Mouse (Mus musculus) heart, embryonic 16.5 days (tissue): ENCODE results near the gene Smlr1. TPM values are rescaled to one million over a fixed set of nuclear protein-coding genes. Genes with fewer than 3 reads are reported as not detected.
A peak's percentile ranks its signal among the peaks of the same experiment; 100 is the strongest.

Experiments
- ATAC-seq: fragments of 200-750 bp; cut with Nextera tagmentation; replicated peaks from 2 replicates; pipeline ENCODE4 v1.8.0; 2017; ENCODE audit warnings: moderate number of reproducible peaks; ENCODE audit not compliant: insufficient read depth, low FRiP score; ENCODE audit errors: extremely low read depth
- H3K27ac ChIP-seq: fragments of 300-500 bp; sonication (generic); 2 replicates; pipeline ENCODE4 v1.5.1; 2014; ENCODE audit warnings: mild to moderate bottlenecking, low read length, control low read depth, moderate library complexity
- H3K27me3 ChIP-seq: fragments of 300-500 bp; sonication (generic); 2 replicates; pipeline ENCODE4 v1.6.1; 2014; ENCODE audit warnings: low read length, mixed read lengths; ENCODE audit not compliant: control insufficient read depth, insufficient read depth
- H3K36me3 ChIP-seq: fragments of 300-500 bp; sonication (generic); 2 replicates; pipeline ENCODE4 v1.6.1; 2014; ENCODE audit not compliant: control insufficient read depth, insufficient read depth
- H3K4me1 ChIP-seq: fragments of 300-500 bp; sonication (generic); 2 replicates; pipeline ENCODE4 v1.6.1; 2014; ENCODE audit warnings: low read length, mixed read lengths; ENCODE audit not compliant: control insufficient read depth, insufficient read depth
- H3K4me2 ChIP-seq: fragments of 300-500 bp; sonication (generic); 2 replicates; pipeline ENCODE4 v1.6.1; 2014; ENCODE audit warnings: low read depth, mild to moderate bottlenecking, control low read depth, low read length
- H3K4me3 ChIP-seq: fragments of 300-500 bp; sonication (generic); 2 replicates; pipeline ENCODE4 v1.5.1; 2014; ENCODE audit warnings: mild to moderate bottlenecking, control low read depth, low read length
- H3K9ac ChIP-seq: fragments of 300-500 bp; sonication (generic); 2 replicates; pipeline ENCODE4 v1.6.1; 2014; ENCODE audit warnings: low read length, control low read depth
- H3K9me3 ChIP-seq: fragments of 300-500 bp; sonication (generic); replicated peaks from 2 replicates; pipeline ENCODE4 v1.6.1; 2016; ENCODE audit warnings: low read length; ENCODE audit not compliant: control insufficient read depth
- WGBS: fragments of 180-500 bp; shearing (Covaris S2); extraction: QIAGEN DNeasy Blood & Tissue Kit; methylation state at CpG from one replicate; pipeline ENCODE4 v1.1.7; 2014; 5-methylcytosine and 5-hydroxymethylcytosine counted together
- polyA plus RNA-seq: library from polyadenylated mRNA; unstranded; fragments of >200 nt; fragmentation: Nextera tagmentation; extraction: Ambion mirVana; gene quantifications from 2 replicates; pipeline ENCODE4 v1.2.1, GENCODE M21; 2015

Smlr1 gene
- polyA plus RNA-seq, 1 experiment from 2014 or later = not detected

DNA sequence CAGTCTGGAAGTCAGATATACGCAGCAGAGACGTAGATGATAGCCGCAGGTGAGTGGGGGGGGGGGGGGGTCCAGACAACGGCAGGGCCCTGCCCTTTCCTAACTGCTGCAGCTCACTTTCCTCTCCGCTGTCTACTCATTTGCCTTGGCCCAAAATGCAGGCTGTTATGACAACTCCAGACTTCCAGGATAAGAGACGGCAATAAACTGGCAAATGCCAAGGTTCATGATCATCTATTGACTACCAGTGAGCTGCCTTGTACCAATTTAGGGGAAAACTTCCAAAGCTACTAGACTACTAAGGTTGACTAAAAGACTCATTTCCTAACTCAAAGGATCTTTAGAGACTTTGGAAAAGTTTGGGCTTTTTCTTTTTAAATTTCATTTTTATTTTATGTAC lies 554 bp upstream of the Smlr1 start:
- no peak for ATAC-seq
- H3K4me2 ChIP-seq = no peak overlapping the region
- 93% methylated on average over 6 of the region's 6 CpGs for WGBS

DNA sequence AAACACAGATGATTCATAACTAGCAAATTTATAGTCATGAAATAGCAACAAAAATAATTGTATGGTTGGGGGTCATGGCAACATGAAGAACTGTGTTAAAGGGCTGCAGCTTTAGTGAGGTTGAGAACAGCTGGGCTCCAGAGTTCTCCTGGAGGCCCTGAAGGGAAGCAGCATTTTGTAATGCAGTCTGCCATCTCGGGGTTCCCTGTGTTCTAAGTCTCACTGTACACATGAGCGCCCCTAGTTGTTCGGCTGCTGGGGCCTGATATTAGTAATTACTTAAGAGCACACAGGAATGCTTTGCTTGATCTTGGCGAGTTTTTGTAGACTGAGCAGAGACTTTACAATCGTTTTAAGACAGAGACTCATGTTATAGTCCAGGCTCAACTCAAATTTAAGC lies 1.6 kb downstream of the Smlr1 start:
- no peaks in the 10 kb centered on the region for H3K9me3 ChIP-seq
- H3K4me1 ChIP-seq = peaks cover 13% of the 10 kb centered on the region
- H3K9ac ChIP-seq = no peak overlapping the region
- H3K27ac ChIP-seq = no peak overlapping the region
- no peak overlapping the region for H3K4me3 ChIP-seq
- WGBS = 84% methylated on average over 5 of the region's 5 CpGs
- H3K4me2 ChIP-seq = no peak overlapping the region
- no peaks in the 10 kb centered on the region for H3K36me3 ChIP-seq
- no peak for ATAC-seq
- no peaks in the 10 kb centered on the region for H3K27me3 ChIP-seq

More for the DNA sequence above, 554 bp upstream of the Smlr1 start:
- Histone ChIP-seq H3K36me3 (no peaks in the 10 kb centered on the region), H3K27me3 (no peaks in the 10 kb centered on the region), H3K4me3 (no peak overlapping the region), H3K9ac (no peak overlapping the region), H3K9me3 (no peaks in the 10 kb centered on the region), H3K4me1 (peaks cover 16% of the 10 kb centered on the region), H3K27ac (no peak overlapping the region)

DNA sequence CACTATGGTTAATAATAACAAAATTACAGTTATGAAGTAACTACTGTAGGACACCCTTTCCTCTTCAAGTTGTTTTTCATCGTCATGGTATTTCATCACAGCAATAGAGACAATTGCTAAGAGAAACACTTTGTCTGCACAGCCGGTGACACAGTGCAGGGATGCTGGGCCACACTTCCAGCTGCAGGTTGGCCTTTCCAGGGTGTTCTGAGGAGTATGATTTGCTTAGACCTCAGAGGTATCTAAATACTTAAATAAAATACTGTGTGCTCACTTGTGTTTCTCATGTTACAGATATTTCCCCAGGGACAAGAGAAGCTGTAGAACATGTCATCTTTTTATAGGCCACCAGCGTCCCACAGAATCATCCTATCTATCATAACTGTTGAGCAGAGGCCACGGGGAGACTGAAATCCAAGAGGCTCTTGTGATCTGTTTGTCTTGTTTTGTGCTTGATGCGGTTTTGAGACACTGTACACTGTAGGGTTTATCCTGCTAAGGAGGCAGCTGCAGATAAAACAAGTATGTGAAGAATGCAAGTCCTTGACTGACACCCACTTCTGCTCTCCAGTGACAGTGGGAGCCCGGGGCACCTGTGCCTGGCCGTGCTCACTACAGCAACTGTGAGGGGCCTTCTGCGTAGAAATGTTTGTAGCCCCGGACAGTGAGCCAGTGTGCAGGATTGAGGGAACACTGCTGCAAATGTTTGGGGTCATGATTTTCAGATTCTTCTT lies 2.4 kb downstream of the Smlr1 start:
- WGBS = 34% methylated on average over 9 of the region's 9 CpGs
- Histone ChIP-seq H3K27me3 (no peaks in the 10 kb centered on the region), H3K4me1 (peaks cover 13% of the 10 kb centered on the region), H3K27ac (no peak overlapping the region), H3K4me2 (no peak overlapping the region), H3K36me3 (no peaks in the 10 kb centered on the region), H3K4me3 (no peak overlapping the region), H3K9me3 (no peaks in the 10 kb centered on the region), H3K9ac (no peak overlapping the region)
- peak; percentile 73 for ATAC-seq

DNA sequence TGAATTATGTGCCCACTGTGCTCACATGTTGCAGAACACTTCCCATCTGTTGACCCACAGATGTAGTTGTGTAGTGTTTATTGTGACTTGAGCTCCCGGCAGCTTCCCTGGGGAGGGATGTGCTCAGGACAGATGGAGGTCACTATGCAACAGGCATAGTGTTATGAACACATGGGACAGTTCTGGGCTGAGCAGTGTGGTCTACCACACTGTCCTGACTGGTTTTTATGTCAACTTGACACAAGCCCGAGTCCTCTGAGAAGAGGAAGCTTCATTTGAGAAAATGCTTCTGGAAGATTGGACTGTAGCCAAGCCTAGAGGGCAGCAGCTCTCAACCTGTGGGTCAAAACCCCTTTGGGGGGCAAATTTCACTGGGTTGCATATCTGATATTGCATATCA lies 3.0 kb downstream of the Smlr1 start:
- H3K4me3 ChIP-seq = no peak overlapping the region
- 31% methylated on average over 2 of the region's 2 CpGs for WGBS
- H3K36me3 ChIP-seq = no peaks in the 10 kb centered on the region
- no peaks in the 10 kb centered on the region for H3K9me3 ChIP-seq
- H3K9ac ChIP-seq = no peak overlapping the region
- no peak for ATAC-seq
- no peak overlapping the region for H3K27ac ChIP-seq
- H3K4me2 ChIP-seq = no peak overlapping the region
- no peaks in the 10 kb centered on the region for H3K27me3 ChIP-seq
- H3K4me1 ChIP-seq = peaks cover 13% of the 10 kb centered on the region

DNA sequence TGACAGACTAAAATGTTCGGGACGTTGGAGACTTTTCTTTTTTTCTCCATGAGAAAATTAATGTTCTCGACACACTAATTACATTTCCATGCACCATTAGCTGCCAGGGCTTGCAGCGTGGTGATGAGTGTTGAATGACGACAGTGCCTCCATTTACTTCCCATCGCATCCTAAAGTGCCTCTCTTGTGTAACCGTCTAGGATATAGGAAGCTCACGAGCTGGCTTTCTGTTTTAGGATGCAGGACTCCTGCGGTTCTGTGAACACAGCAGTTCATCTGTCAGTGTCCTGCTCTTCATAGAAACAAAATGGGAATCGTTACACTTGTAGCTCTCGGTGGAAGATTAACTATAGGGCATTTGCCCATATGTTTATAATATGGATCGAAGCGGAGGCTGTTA lies 4.7 kb downstream of the Smlr1 start:
- WGBS = 72% methylated on average over 13 of the region's 13 CpGs
- Histone ChIP-seq H3K4me2 (no peak overlapping the region), H3K9ac (no peak overlapping the region), H3K4me1 (peaks cover 13% of the 10 kb centered on the region), H3K27ac (no peak overlapping the region), H3K4me3 (no peak overlapping the region), H3K27me3 (no peaks in the 10 kb centered on the region), H3K36me3 (no peaks in the 10 kb centered on the region), H3K9me3 (no peaks in the 10 kb centered on the region)
- no peak for ATAC-seq

DNA sequence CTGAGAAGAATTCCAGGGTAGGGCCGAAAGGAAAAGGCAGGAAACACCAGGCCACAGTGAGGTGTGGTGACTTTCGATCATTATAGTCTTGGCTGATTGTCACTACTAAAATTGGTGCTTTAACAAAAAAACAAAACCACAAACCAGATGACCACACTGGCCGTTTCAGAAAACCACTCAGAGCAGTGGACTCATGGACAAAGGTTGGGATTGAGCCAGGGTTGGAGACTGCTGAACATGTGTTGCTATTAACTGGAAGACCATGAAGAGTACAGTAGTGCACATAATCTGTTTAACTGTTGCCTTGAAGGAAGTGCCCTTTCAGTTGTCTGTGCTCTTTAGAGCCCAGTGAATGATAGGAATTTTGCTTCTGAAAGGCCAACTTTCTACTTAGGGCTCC lies 8.9 kb downstream of the Smlr1 start:
- no peak for ATAC-seq
- 73% methylated on average over 3 of the region's 3 CpGs for WGBS
- H3K9ac ChIP-seq = no peak overlapping the region

DNA sequence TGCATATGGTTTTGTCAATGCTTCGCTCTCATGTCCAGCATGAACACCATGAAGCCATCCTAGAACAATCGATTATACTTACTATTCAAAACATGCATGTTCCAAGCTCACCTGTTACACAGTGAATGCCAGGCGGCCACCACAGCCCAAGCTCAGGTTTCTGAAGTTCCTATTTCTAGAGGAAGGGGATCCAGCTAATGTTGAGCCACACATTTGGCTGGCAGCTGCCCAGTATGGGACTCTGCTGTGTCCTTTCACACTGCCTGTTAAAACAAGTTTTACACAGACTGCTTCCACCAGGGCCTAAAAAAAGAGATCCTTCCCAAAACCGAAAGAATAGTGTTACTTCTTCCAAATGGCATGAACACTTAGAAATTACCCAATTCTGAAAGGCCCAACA lies 9.4 kb downstream of the Smlr1 start:
- WGBS = 92% methylated on average over 4 of the region's 4 CpGs
- no peaks in the 10 kb centered on the region for H3K9me3 ChIP-seq
- no peaks in the 10 kb centered on the region for H3K27me3 ChIP-seq
- H3K9ac ChIP-seq = no peak overlapping the region
- no peaks in the 10 kb centered on the region for H3K4me1 ChIP-seq
- no peak overlapping the region for H3K4me2 ChIP-seq
- H3K36me3 ChIP-seq = peaks cover 8% of the 10 kb centered on the region
- no peak overlapping the region for H3K27ac ChIP-seq
- ATAC-seq = no peak
- H3K4me3 ChIP-seq = no peak overlapping the region

More for the DNA sequence above, 8.9 kb downstream of the Smlr1 start:
- peaks cover 8% of the 10 kb centered on the region for H3K36me3 ChIP-seq
- no peak overlapping the region for H3K4me2 ChIP-seq
- no peaks in the 10 kb centered on the region for H3K27me3 ChIP-seq
- no peaks in the 10 kb centered on the region for H3K9me3 ChIP-seq
- H3K4me3 ChIP-seq = no peak overlapping the region
- no peaks in the 10 kb centered on the region for H3K4me1 ChIP-seq
- H3K27ac ChIP-seq = no peak overlapping the region

DNA sequence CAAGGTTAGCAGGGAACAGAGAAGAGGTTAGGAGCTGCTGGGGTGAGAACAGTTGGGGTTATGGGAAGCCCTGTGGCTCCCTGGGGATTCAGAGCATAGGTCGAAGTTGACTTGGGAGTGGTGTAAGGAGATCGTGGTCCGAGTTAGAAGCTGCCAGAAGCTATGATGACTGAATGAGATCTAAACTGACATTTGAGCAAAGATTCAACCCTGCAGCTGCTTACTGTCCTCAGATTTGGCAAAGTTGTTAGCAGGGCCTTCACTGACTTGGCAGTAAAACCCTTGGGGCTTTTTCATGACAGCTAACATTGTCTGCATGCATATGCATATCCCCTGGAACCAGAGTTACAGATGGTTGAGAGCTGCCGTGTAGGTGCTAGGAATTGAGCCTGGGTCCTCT lies 9.9 kb downstream of the Smlr1 start:
- Histone ChIP-seq H3K27ac (no peak overlapping the region), H3K4me2 (no peak overlapping the region), H3K9me3 (no peaks in the 10 kb centered on the region), H3K9ac (no peak overlapping the region), H3K36me3 (peaks cover 8% of the 10 kb centered on the region), H3K27me3 (no peaks in the 10 kb centered on the region), H3K4me1 (no peaks in the 10 kb centered on the region), H3K4me3 (no peak overlapping the region)
- ATAC-seq = no peak
- whole genome bisulfite sequencing = 70% methylated on average over 4 of the region's 4 CpGs

DNA sequence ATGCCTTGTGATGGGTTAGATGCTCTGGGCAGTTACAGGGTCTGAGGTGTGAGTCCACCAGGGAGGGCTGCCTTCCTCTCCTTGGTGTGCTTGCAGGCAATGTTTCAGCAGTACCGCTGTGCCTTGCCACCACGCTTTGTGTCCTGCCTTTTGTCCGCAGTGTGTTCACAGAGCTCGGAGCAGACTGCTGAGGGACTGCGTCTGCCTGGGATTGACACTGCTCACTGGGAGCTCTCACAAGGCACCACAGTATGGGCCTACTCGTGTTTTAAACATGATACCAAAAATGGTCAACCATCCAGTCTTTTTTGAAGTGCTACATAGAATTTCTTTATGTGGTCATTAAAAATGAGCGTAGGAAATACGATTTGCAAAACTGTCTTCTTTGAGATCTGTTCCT lies 12.3 kb downstream of the Smlr1 start:
- Histone ChIP-seq H3K4me2 (no peak overlapping the region), H3K4me3 (no peak overlapping the region), H3K27me3 (no peaks in the 10 kb centered on the region), H3K27ac (no peak overlapping the region), H3K4me1 (no peaks in the 10 kb centered on the region), H3K9me3 (no peaks in the 10 kb centered on the region), H3K9ac (no peak overlapping the region), H3K36me3 (peaks cover 10% of the 10 kb centered on the region)
- ATAC-seq = no peak
- WGBS = 91% methylated on average over 8 of the region's 8 CpGs
